Mouse (Mus musculus): ENCODE data around the gene Zbed4. TPM values are rescaled to one million over a fixed set of nuclear protein-coding genes. Genes with fewer than 3 reads are reported as not detected.
A peak's percentile ranks its signal among the peaks of the same experiment; 100 is the strongest.
"Not testable (repeated sequence)": the region's sequence is repeated elsewhere in the genome, so short reads cannot be mapped to it uniquely, and the experiment has no call there.

The Zbed4 gene
- polyA plus RNA-seq, 1 experiment from 2014 or later = 14.1 TPM

DNA sequence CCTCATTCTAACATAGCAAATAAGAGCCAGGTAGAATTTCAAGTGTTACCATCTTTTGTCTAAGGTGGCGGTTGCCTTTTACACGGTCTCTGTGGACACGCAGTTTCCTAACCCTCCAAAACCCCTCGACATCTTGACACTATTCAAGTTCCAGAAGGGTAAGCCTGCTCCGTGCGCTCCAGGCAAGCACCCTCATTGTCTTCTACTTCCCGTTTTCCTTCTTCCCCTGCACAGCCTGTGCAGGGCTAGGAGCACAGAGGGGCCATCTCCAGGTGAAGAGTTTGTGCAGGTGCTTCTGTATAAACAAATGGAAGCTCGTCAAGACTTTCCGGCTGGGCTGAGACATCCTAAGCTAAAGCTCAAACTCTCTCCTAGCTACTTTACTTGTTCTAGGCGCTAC lies 1.4 kb upstream of the Zbed4 start:
- Histone ChIP-seq H3K4me2 (ENCODE audit: low read depth, low read length) (no peak overlapping the region), H3K27me3 (ENCODE audit: control insufficient read depth, insufficient read depth, low read length) (no peaks in the 10 kb centered on the region), H3K9me3 (replicated peaks; ENCODE audit: control insufficient read depth, low read length) (no peaks in the 10 kb centered on the region), H3K9ac (ENCODE audit: low read length) (no peak overlapping the region), H3K36me3 (ENCODE audit: control insufficient read depth, insufficient read depth, low read length) (no peaks in the 10 kb centered on the region), H3K27ac (ENCODE audit: low read length) (no peak overlapping the region), H3K4me1 (ENCODE audit: control insufficient read depth, insufficient read depth, low read length) (peaks cover 8% of the 10 kb centered on the region), H3K4me3 (replicated peaks; ENCODE audit: low read length) (no peak overlapping the region)
- ATAC-seq (ENCODE audit: insufficient read depth, low FRiP score) = no peak
- WGBS = 77% methylated on average over 10 of the region's 10 CpGs

DNA sequence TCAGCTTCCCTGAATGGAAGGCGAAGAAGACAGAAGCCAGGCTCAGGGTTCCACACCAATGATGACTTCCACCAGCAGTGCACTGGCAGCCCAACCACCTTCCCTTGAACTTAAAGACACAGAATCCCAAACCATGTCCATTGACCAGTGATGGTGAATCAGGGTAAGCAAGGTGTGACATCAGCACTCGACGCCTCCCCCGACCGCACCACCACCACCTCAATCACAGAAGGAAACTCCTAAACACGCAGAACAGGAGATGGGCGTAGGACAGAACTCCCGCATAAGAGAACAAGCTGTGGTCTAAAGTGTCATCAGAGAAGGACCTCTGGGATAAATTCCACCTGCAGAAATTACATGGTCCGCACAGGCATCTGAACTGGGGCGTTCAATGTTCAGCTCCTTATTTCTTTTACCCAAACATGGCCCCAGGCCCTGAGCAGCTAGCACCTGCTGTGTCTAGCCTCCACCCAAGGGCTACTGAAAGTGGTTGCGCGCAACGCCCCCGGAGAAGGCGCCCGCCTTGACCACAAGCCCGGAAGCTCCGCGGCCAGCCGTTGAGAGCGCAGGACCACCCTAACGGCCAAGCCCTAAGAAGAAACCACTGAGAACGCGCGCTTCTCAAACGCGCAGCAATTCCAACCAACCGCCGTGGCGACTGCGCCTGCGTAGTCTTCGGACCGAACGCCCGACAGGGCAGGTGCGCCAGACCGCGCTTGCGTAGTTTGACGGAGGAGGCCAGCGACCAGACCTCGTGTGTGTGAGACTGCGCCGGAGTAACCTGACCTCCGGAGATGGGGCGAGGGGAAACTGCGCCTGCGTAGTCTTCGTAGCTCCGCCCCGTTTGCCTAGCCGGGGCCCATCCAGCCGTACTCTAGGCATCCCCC lies 540 bp upstream of the Zbed4 start:
- peak overlapping the region; percentile 61 for H3K4me2 ChIP-seq (ENCODE audit: low read depth, low read length)
- H3K36me3 ChIP-seq (ENCODE audit: control insufficient read depth, insufficient read depth, low read length) = no peaks in the 10 kb centered on the region
- WGBS = 5% methylated on average over 54 of the region's 54 CpGs
- peak overlapping the region; percentile 70 for H3K9ac ChIP-seq (ENCODE audit: low read length)
- ATAC-seq (ENCODE audit: insufficient read depth, low FRiP score) = peak; percentile 99
- no peaks in the 10 kb centered on the region for H3K9me3 ChIP-seq (replicated peaks; ENCODE audit: control insufficient read depth, low read length)
- H3K4me1 ChIP-seq (ENCODE audit: control insufficient read depth, insufficient read depth, low read length) = peaks cover 8% of the 10 kb centered on the region
- peak overlapping the region; percentile 80 for H3K27ac ChIP-seq (ENCODE audit: low read length)
- H3K4me3 ChIP-seq (replicated peaks; ENCODE audit: low read length) = peak overlapping the region; percentile 81
- no peaks in the 10 kb centered on the region for H3K27me3 ChIP-seq (ENCODE audit: control insufficient read depth, insufficient read depth, low read length)

DNA sequence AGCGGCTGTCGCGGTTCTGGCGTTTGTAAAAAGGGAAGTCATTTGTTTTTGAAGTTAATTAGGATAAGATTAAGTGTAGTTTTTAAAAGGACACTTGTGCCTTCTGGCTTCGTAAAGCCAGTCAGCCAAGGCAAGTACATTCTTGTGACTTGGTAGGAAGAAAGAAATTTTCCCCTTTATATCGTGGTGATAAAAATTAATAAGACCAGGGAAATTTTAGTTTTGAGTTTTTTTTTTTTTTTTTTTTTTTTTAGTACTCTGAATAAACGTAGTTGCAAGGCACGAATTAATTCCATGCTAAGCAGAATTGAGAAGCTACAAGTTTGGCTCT lies 908 bp downstream of the Zbed4 start:
- under 1% methylated on average over 8 of the region's 8 CpGs for whole genome bisulfite sequencing
- Histone ChIP-seq H3K36me3 (ENCODE audit: control insufficient read depth, insufficient read depth, low read length) (no peaks in the 10 kb centered on the region), H3K4me1 (ENCODE audit: control insufficient read depth, insufficient read depth, low read length) (peaks cover 8% of the 10 kb centered on the region), H3K27ac (ENCODE audit: low read length) (peak overlapping the region; percentile 84), H3K9me3 (replicated peaks; ENCODE audit: control insufficient read depth, low read length) (no peaks in the 10 kb centered on the region), H3K9ac (ENCODE audit: low read length) (peak overlapping the region; percentile 93), H3K27me3 (ENCODE audit: control insufficient read depth, insufficient read depth, low read length) (no peaks in the 10 kb centered on the region), H3K4me2 (ENCODE audit: low read depth, low read length) (peak overlapping the region; percentile 79), H3K4me3 (replicated peaks; ENCODE audit: low read length) (peak overlapping the region; percentile 81)
- ATAC-seq (ENCODE audit: insufficient read depth, low FRiP score) = no peak

DNA sequence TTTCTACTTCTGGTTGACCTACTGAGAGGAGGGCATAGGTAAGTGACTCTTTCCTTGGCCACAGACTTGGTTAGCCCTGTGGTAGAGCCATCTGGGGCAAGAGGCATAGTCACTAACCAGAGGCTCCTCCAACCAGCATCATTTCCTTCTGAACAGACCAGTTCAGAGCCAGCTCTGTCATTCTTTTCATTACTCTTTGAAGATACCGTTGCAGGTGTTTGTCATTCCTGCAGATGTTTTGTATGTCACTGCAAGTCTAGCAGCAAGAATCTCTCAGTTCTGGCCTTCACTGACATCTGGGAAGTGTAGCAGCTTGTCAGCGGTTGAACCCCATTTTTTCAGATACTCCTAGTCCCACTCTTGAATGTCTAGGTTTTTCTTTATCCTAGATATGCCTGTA lies 3.4 kb downstream of the Zbed4 start:
- H3K4me1 ChIP-seq (ENCODE audit: control insufficient read depth, insufficient read depth, low read length) = peaks cover 8% of the 10 kb centered on the region
- no peaks in the 10 kb centered on the region for H3K36me3 ChIP-seq (ENCODE audit: control insufficient read depth, insufficient read depth, low read length)
- H3K9ac ChIP-seq (ENCODE audit: low read length) = no peak overlapping the region
- no peak overlapping the region for H3K4me3 ChIP-seq (replicated peaks; ENCODE audit: low read length)
- 73% methylated on average over 2 of the region's 2 CpGs for WGBS
- ATAC-seq (ENCODE audit: insufficient read depth, low FRiP score) = no peak
- no peak overlapping the region for H3K4me2 ChIP-seq (ENCODE audit: low read depth, low read length)
- H3K27me3 ChIP-seq (ENCODE audit: control insufficient read depth, insufficient read depth, low read length) = no peaks in the 10 kb centered on the region
- H3K9me3 ChIP-seq (replicated peaks; ENCODE audit: control insufficient read depth, low read length) = no peaks in the 10 kb centered on the region
- H3K27ac ChIP-seq (ENCODE audit: low read length) = no peak overlapping the region

- Histone ChIP-seq H3K9me3 (replicated peaks; ENCODE audit: control insufficient read depth, low read length) (no peaks in the 10 kb centered on the region), H3K4me1 (ENCODE audit: control insufficient read depth, insufficient read depth, low read length) (peaks cover 8% of the 10 kb centered on the region), H3K4me2 (ENCODE audit: low read depth, low read length) (no peak overlapping the region), H3K4me3 (replicated peaks; ENCODE audit: low read length) (no peak overlapping the region), H3K27me3 (ENCODE audit: control insufficient read depth, insufficient read depth, low read length) (no peaks in the 10 kb centered on the region), H3K36me3 (ENCODE audit: control insufficient read depth, insufficient read depth, low read length) (no peaks in the 10 kb centered on the region), H3K9ac (ENCODE audit: low read length) (no peak overlapping the region), H3K27ac (ENCODE audit: low read length) (no peak overlapping the region)
- 96% methylated on average over 18 of the region's 18 CpGs for WGBS
- no peak for ATAC-seq (ENCODE audit: insufficient read depth, low FRiP score)
Observed at GRCm38 (mm10) chr15:88755761-88756160, 4.3 kb downstream of the Zbed4 start.

- Histone ChIP-seq H3K9me3 (replicated peaks; ENCODE audit: control insufficient read depth, low read length) (no peaks in the 10 kb centered on the region), H3K4me3 (replicated peaks; ENCODE audit: low read length) (no peak overlapping the region), H3K27ac (ENCODE audit: low read length) (peak overlapping the region; percentile 12; the same call in 1 of the 2 replicates), H3K4me2 (ENCODE audit: low read depth, low read length) (no peak overlapping the region), H3K4me1 (ENCODE audit: control insufficient read depth, insufficient read depth, low read length) (peaks cover 5% of the 10 kb centered on the region), H3K27me3 (ENCODE audit: control insufficient read depth, insufficient read depth, low read length) (no peaks in the 10 kb centered on the region), H3K9ac (ENCODE audit: low read length) (no peak overlapping the region), H3K36me3 (ENCODE audit: control insufficient read depth, insufficient read depth, low read length) (no peaks in the 10 kb centered on the region)
- ATAC-seq (ENCODE audit: insufficient read depth, low FRiP score) = peak; percentile 66; the same call in 1 of the 2 replicates
- 67% methylated on average over 3 of the region's 3 CpGs for WGBS
Observed at GRCm38 (mm10) chr15:88758061-88758460, 6.6 kb downstream of the Zbed4 start.

- WGBS = 93% methylated on average over 4 of the region's 4 CpGs
- no peak overlapping the region for H3K27ac ChIP-seq (ENCODE audit: low read length)
- H3K4me2 ChIP-seq (ENCODE audit: low read depth, low read length) = no peak overlapping the region
- H3K9ac ChIP-seq (ENCODE audit: low read length) = no peak overlapping the region
- ATAC-seq (ENCODE audit: insufficient read depth, low FRiP score) = no peak
- no peaks in the 10 kb centered on the region for H3K27me3 ChIP-seq (ENCODE audit: control insufficient read depth, insufficient read depth, low read length)
- H3K4me3 ChIP-seq (replicated peaks; ENCODE audit: low read length) = no peak overlapping the region
- H3K4me1 ChIP-seq (ENCODE audit: control insufficient read depth, insufficient read depth, low read length) = no peaks in the 10 kb centered on the region
- H3K9me3 ChIP-seq (replicated peaks; ENCODE audit: control insufficient read depth, low read length) = no peaks in the 10 kb centered on the region
- H3K36me3 ChIP-seq (ENCODE audit: control insufficient read depth, insufficient read depth, low read length) = peaks cover 4% of the 10 kb centered on the region; the same call in 1 of the 2 replicates
Observed at GRCm38 (mm10) chr15:88761551-88761950, 10.1 kb downstream of the Zbed4 start.

GRCm38 (mm10) chr15:88766139-88766538 lies 14.7 kb downstream of the Zbed4 start:
- not testable (repeated sequence) for H3K4me3 ChIP-seq (replicated peaks; ENCODE audit: low read length); H3K9me3 ChIP-seq (replicated peaks; ENCODE audit: control insufficient read depth, low read length); H3K36me3 ChIP-seq (ENCODE audit: control insufficient read depth, insufficient read depth, low read length); H3K4me2 ChIP-seq (ENCODE audit: low read depth, low read length); H3K27ac ChIP-seq (ENCODE audit: low read length); H3K4me1 ChIP-seq (ENCODE audit: control insufficient read depth, insufficient read depth, low read length); H3K27me3 ChIP-seq (ENCODE audit: control insufficient read depth, insufficient read depth, low read length); ATAC-seq (ENCODE audit: insufficient read depth, low FRiP score); H3K9ac ChIP-seq (ENCODE audit: low read length)
- WGBS = 94% methylated on average over 2 of the region's 2 CpGs

DNA sequence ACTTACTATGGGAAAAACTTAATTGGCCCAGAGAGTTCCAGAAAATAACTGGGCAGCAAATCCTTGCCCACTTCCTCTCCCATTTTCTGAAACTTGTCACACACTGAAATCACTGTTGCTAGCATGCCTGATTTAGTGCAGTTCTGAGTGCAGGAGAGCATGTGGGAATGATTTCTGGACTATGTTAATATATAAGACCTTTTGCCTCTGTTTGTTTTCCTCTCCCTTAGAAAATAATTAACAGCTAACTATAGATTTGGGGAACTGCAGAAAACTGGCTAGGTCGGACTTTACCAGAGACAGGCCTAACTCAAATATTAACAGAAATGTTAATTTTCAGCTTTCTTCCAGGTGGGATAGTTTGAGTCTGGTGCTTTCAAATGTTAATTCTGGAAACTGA lies 17.1 kb downstream of the Zbed4 start:
- Histone ChIP-seq H3K9ac (ENCODE audit: low read length) (no peak overlapping the region), H3K4me3 (replicated peaks; ENCODE audit: low read length) (no peak overlapping the region), H3K36me3 (ENCODE audit: control insufficient read depth, insufficient read depth, low read length) (peaks cover 12% of the 10 kb centered on the region), H3K9me3 (replicated peaks; ENCODE audit: control insufficient read depth, low read length) (no peaks in the 10 kb centered on the region), H3K27me3 (ENCODE audit: control insufficient read depth, insufficient read depth, low read length) (no peaks in the 10 kb centered on the region), H3K4me1 (ENCODE audit: control insufficient read depth, insufficient read depth, low read length) (no peaks in the 10 kb centered on the region), H3K4me2 (ENCODE audit: low read depth, low read length) (no peak overlapping the region), H3K27ac (ENCODE audit: low read length) (peak overlapping the region; percentile 28)
- ATAC-seq (ENCODE audit: insufficient read depth, low FRiP score) = no peak
- 58% methylated on average over 1 of the region's 1 CpGs for WGBS
